Mouse (Mus musculus) C2C12 (cell line): ENCODE measurements around the gene Rab14.

Source experiments
- CTCF ChIP-seq: IDR thresholded peaks from one replicate; pipeline ENCODE4 v1.5.1; 2011; ENCODE audit not compliant: control insufficient read depth, insufficient read depth, insufficient read length
- FOSL1 ChIP-seq: IDR thresholded peaks from one replicate; pipeline ENCODE4 v1.8.0; 2011; ENCODE audit warnings: mild to moderate bottlenecking, low read length; ENCODE audit not compliant: poor library complexity, insufficient read depth, severe bottlenecking
- MYOG ChIP-seq: IDR thresholded peaks from one replicate; pipeline ENCODE4 v1.6.1; 2011; ENCODE audit not compliant: control insufficient read depth, insufficient read length; ENCODE audit errors: extremely low read depth
- USF1 ChIP-seq: IDR thresholded peaks from one replicate; pipeline ENCODE4 v1.6.1; 2011; ENCODE audit warnings: low read depth, mild to moderate bottlenecking, control low read depth, moderate library complexity

DNA sequence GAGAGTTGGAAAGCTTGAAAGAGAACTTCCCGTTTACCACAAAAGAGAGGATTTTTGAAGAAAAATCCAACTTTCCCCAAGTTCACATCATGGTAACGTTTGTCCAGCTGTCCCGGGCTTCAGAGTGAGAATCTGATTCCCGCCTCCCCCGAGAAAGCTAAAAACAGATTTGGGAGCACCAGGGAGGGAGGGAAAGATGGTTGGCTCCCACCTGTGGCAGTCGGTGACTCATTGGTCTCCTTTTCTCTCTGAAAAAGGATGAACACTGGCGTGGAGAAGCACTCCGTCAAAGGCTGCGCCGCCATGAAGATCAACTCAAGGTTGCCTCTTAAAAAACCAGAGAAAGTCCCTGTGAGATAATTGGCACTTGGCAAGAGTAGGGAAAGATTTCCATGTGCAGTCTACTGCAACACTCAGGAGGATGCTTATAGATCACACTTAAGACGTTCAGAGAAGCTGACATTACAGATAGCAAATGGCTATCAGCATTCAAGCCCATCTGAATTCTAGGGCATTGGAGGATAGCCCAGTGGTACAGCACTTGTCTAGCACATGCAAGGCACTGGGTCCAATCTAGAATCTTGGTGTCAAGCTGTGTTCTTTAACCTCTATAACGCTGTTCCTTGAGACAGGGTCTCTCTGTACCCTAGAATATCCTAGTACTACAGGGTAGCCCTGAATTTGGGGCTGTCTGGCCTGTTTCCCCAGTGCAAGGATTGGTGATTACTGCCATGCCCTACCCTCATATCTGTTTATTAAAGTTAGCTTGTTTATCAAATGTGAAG lies 25.4 kb downstream of the Rab14 start:
- no peak for TF ChIP-seq CTCF
- no peak for TF ChIP-seq FOSL1
- TF ChIP-seq MYOG: no peak
- TF ChIP-seq USF1: no peak
